ENCODE assay signal across 19 mouse cellular contexts in genomic region chr15:31349046-31349445, GRCm38 (mm10). TPM values are rescaled to one million over a fixed set of nuclear protein-coding genes. Genes with fewer than 3 reads are reported as not detected.
"Had no signal": no experiment of that assay in that cellular context is flagged by ENCODE, and none has a peak within 500 bp of the region (broad histone marks: within the 10 kb centered on the region; RNA-seq: fewer than 3 reads in every experiment).

No protein-coding gene starts in this region.

- H3K27me3 ChIP-seq: limb, embryonic 13.5 days; liver, embryonic 13.5 days had no signal

- H3K4me2 ChIP-seq: limb, embryonic 13.5 days; liver, embryonic 13.5 days; lung, embryonic 14.5 days; midbrain, embryonic 12.5 days had no signal

- H3K27ac ChIP-seq: limb, embryonic 10.5 days; limb, embryonic 13.5 days; liver, embryonic 13.5 days; midbrain, embryonic 12.5 days; stomach, postnatal 0 days had no signal

- H3K4me1 ChIP-seq: limb, embryonic 10.5 days; limb, embryonic 13.5 days; liver, embryonic 13.5 days; midbrain, embryonic 12.5 days had no signal

- H3K4me3 ChIP-seq: limb, embryonic 10.5 days; limb, embryonic 13.5 days; liver, embryonic 13.5 days; midbrain, embryonic 12.5 days; myocyte had no signal

- DNase-seq: kidney, adult 8-10 months; kidney, postnatal 14 days; kidney, postnatal 4 days; layer of hippocampus, postnatal 36 days; liver; liver, embryonic 13.5 days; lung, embryonic 14.5 days; right cerebral cortex, adult 18-20 months; right cerebral cortex, postnatal 14 days; right cerebral cortex, postnatal 4 days; thymus, adult 2 months; thymus, postnatal 14 days; thymus, postnatal 4 days had no signal

- H3K9ac ChIP-seq: limb, embryonic 13.5 days; liver, embryonic 13.5 days; lung, embryonic 14.5 days; midbrain, embryonic 12.5 days had no signal

- H3K36me3 ChIP-seq: limb, embryonic 10.5 days; limb, embryonic 13.5 days; liver, embryonic 13.5 days; midbrain, embryonic 12.5 days had no signal

- H3K9me3 ChIP-seq: limb, embryonic 10.5 days; limb, embryonic 13.5 days; liver, embryonic 13.5 days; midbrain, embryonic 12.5 days had no signal

RNA-seq across cellular contexts. Expression of gene Ankrd33b, which starts 18.5 kb away (rescaled TPM):
- polyA plus RNA-seq: inflammation-experienced regulatory T-cells, adult 6 months had no signal
